Mouse (Mus musculus) G1E (cell line): ENCODE results near the gene Ddx51.

ENCODE experiments used
- CTCF ChIP-seq: IDR thresholded peaks from 2 replicates; pipeline ENCODE4 v1.5.1; 2012; ENCODE audit warnings: low read depth, low read length, inconsistent platforms, mixed read lengths
- GATA1 ChIP-seq: IDR thresholded peaks from 2 replicates; pipeline ENCODE4 v1.6.1; 2012; ENCODE audit warnings: borderline replicate concordance, low read length, inconsistent platforms, mixed read lengths
- GATA2 ChIP-seq: IDR thresholded peaks from 2 replicates; pipeline ENCODE4 v1.6.1; 2012; ENCODE audit warnings: low read depth, low read length, inconsistent platforms, borderline replicate concordance
- POLR2AphosphoS5 ChIP-seq: IDR thresholded peaks from 2 replicates; pipeline ENCODE4 v1.6.1; 2012; ENCODE audit warnings: low read depth, low read length, inconsistent platforms; ENCODE audit not compliant: insufficient replicate concordance
- TAL1 ChIP-seq: conservative IDR thresholded peaks from 2 replicates; pipeline ENCODE4 v1.6.1; 2012; ENCODE audit warnings: low read depth, low read length, inconsistent platforms, mixed read lengths

GRCm38 (mm10) chr5:110709256-110709655, 56.0 kb downstream of the Ddx51 start:
- TF ChIP-seq CTCF (no peak), GATA1 (no peak), GATA2 (no peak), POLR2AphosphoS5 (no peak), TAL1 (no peak)
